Mouse (Mus musculus) stomach, embryonic 15.5 days (tissue): ENCODE measurements at regions not wholly inside any gene's neighbourhood (a gene's known extent, or its start where the extent isn't known, plus 50 kb on each side); places are given as distances from the start of the nearest gene placed in this dataset.
A peak's percentile ranks its signal among the peaks of the same experiment; 100 is the strongest.

Source experiments
- ATAC-seq: fragments of 200-750 bp; cut with Nextera tagmentation; 2 replicates; pipeline ENCODE4 v1.8.0; 2017; ENCODE audit warnings: low read depth, moderate number of reproducible peaks, moderate TSS enrichment; ENCODE audit not compliant: insufficient read depth, low FRiP score
- H3K27ac ChIP-seq: fragments of 300-500 bp; sonication (generic); 2 replicates; pipeline ENCODE4 v1.5.1; 2015; ENCODE audit warnings: mild to moderate bottlenecking, inconsistent platforms
- H3K27me3 ChIP-seq: fragments of 300-500 bp; sonication (generic); replicated peaks from 2 replicates; pipeline ENCODE4 v1.6.1; 2015; ENCODE audit warnings: inconsistent platforms
- H3K36me3 ChIP-seq: fragments of 300-500 bp; sonication (generic); 2 replicates; pipeline ENCODE4 v1.6.1; 2015; ENCODE audit warnings: inconsistent platforms
- H3K4me1 ChIP-seq: fragments of 300-500 bp; sonication (generic); 2 replicates; pipeline ENCODE4 v1.6.1; 2015; ENCODE audit warnings: inconsistent platforms
- H3K4me2 ChIP-seq: fragments of 300-500 bp; sonication (generic); 2 replicates; pipeline ENCODE4 v1.6.1; 2015; ENCODE audit warnings: mild to moderate bottlenecking, inconsistent platforms
- H3K4me3 ChIP-seq: fragments of 300-500 bp; sonication (generic); replicated peaks from 2 replicates; pipeline ENCODE4 v1.5.1; 2015; ENCODE audit warnings: inconsistent platforms
- H3K9ac ChIP-seq: fragments of 300-500 bp; sonication (generic); 2 replicates; pipeline ENCODE4 v1.6.1; 2015; ENCODE audit warnings: inconsistent platforms
- H3K9me3 ChIP-seq: fragments of 300-500 bp; sonication (generic); 2 replicates; pipeline ENCODE4 v1.6.1; 2016; ENCODE audit warnings: inconsistent platforms
- WGBS: fragments of 180-500 bp; shearing (Covaris S2); methylation state at CpG from one replicate; pipeline ENCODE4 v1.1.7; 2015; 5-methylcytosine and 5-hydroxymethylcytosine counted together

- Histone ChIP-seq H3K4me1 (no peaks in the 10 kb centered on the region), H3K27me3 (no peaks in the 10 kb centered on the region), H3K9me3 (no peaks in the 10 kb centered on the region), H3K4me3 (no peak overlapping the region), H3K36me3 (no peaks in the 10 kb centered on the region), H3K9ac (no peak overlapping the region), H3K27ac (no peak overlapping the region), H3K4me2 (no peak overlapping the region)
- 85% methylated on average over 2 of the region's 2 CpGs for WGBS
- ATAC-seq: no peak
Observed at GRCm38 (mm10) chr6:143477396-143477795, 310.4 kb downstream of the Etnk1 start.

GRCm38 (mm10) chr6:143479239-143479638 lies 312.2 kb downstream of the Etnk1 start:
- Histone ChIP-seq H3K4me1 (no peaks in the 10 kb centered on the region), H3K4me2 (no peak overlapping the region), H3K36me3 (no peaks in the 10 kb centered on the region), H3K27ac (no peak overlapping the region), H3K9me3 (no peaks in the 10 kb centered on the region), H3K9ac (no peak overlapping the region), H3K27me3 (no peaks in the 10 kb centered on the region), H3K4me3 (no peak overlapping the region)
- ATAC-seq: no peak
- 44% methylated on average over 7 of the region's 7 CpGs for WGBS

- Histone ChIP-seq H3K9me3 (no peaks in the 10 kb centered on the region), H3K9ac (no peak overlapping the region), H3K27ac (no peak overlapping the region), H3K27me3 (no peaks in the 10 kb centered on the region), H3K36me3 (no peaks in the 10 kb centered on the region), H3K4me1 (no peaks in the 10 kb centered on the region), H3K4me2 (no peak overlapping the region), H3K4me3 (no peak overlapping the region)
- ATAC-seq: peak; percentile 86; the same call in 1 of the 2 replicates
- 51% methylated on average over 6 of the region's 6 CpGs for WGBS
Observed at GRCm38 (mm10) chr6:143479701-143480388, 312.8 kb downstream of the Etnk1 start.

GRCm38 (mm10) chr6:143482272-143482671 lies 315.3 kb downstream of the Etnk1 start:
- no peaks in the 10 kb centered on the region for H3K4me1 ChIP-seq
- no peak overlapping the region for H3K9ac ChIP-seq
- H3K27me3 ChIP-seq: no peaks in the 10 kb centered on the region
- no peak overlapping the region for H3K4me3 ChIP-seq
- no peak for ATAC-seq
- no peaks in the 10 kb centered on the region for H3K36me3 ChIP-seq
- WGBS: 87% methylated on average over 4 of the region's 4 CpGs
- H3K4me2 ChIP-seq: no peak overlapping the region
- H3K9me3 ChIP-seq: no peaks in the 10 kb centered on the region
- no peak overlapping the region for H3K27ac ChIP-seq

GRCm38 (mm10) chr6:143482868-143483267 lies 315.8 kb downstream of the Etnk1 start:
- no peak overlapping the region for H3K4me3 ChIP-seq
- no peaks in the 10 kb centered on the region for H3K36me3 ChIP-seq
- no peaks in the 10 kb centered on the region for H3K9me3 ChIP-seq
- WGBS: 89% methylated on average over 6 of the region's 6 CpGs
- H3K4me1 ChIP-seq: no peaks in the 10 kb centered on the region
- no peak overlapping the region for H3K4me2 ChIP-seq
- H3K27me3 ChIP-seq: no peaks in the 10 kb centered on the region
- no peak overlapping the region for H3K27ac ChIP-seq
- no peak overlapping the region for H3K9ac ChIP-seq
- no peak for ATAC-seq

GRCm38 (mm10) chr6:143484941-143485340 lies 317.9 kb downstream of the Etnk1 start:
- H3K27ac ChIP-seq: no peak overlapping the region
- WGBS: 92% methylated on average over 6 of the region's 6 CpGs
- H3K9me3 ChIP-seq: no peaks in the 10 kb centered on the region
- H3K27me3 ChIP-seq: no peaks in the 10 kb centered on the region
- H3K36me3 ChIP-seq: no peaks in the 10 kb centered on the region
- ATAC-seq: no peak
- no peak overlapping the region for H3K4me2 ChIP-seq
- no peaks in the 10 kb centered on the region for H3K4me1 ChIP-seq
- H3K9ac ChIP-seq: no peak overlapping the region
- H3K4me3 ChIP-seq: no peak overlapping the region

- Histone ChIP-seq H3K9ac (no peak overlapping the region), H3K27ac (no peak overlapping the region), H3K9me3 (no peaks in the 10 kb centered on the region), H3K27me3 (no peaks in the 10 kb centered on the region), H3K4me2 (no peak overlapping the region), H3K4me1 (no peaks in the 10 kb centered on the region), H3K4me3 (no peak overlapping the region), H3K36me3 (no peaks in the 10 kb centered on the region)
- WGBS: 66% methylated on average over 10 of the region's 10 CpGs
- no peak for ATAC-seq
Observed at GRCm38 (mm10) chr6:143487003-143487402, 320.0 kb downstream of the Etnk1 start.

- H3K9me3 ChIP-seq: no peaks in the 10 kb centered on the region
- no peaks in the 10 kb centered on the region for H3K27me3 ChIP-seq
- H3K4me1 ChIP-seq: no peaks in the 10 kb centered on the region
- H3K36me3 ChIP-seq: no peaks in the 10 kb centered on the region
- no peak for ATAC-seq
- 96% methylated on average over 6 of the region's 6 CpGs for WGBS
- no peak overlapping the region for H3K9ac ChIP-seq
- H3K4me3 ChIP-seq: no peak overlapping the region
- no peak overlapping the region for H3K27ac ChIP-seq
- H3K4me2 ChIP-seq: no peak overlapping the region
Observed at GRCm38 (mm10) chr6:143490019-143490418, 323.0 kb downstream of the Etnk1 start.

GRCm38 (mm10) chr6:143491380-143491779 lies 324.4 kb downstream of the Etnk1 start:
- WGBS: 92% methylated on average over 5 of the region's 5 CpGs
- no peak overlapping the region for H3K4me2 ChIP-seq
- no peak overlapping the region for H3K4me3 ChIP-seq
- no peaks in the 10 kb centered on the region for H3K9me3 ChIP-seq
- H3K36me3 ChIP-seq: no peaks in the 10 kb centered on the region
- no peaks in the 10 kb centered on the region for H3K27me3 ChIP-seq
- H3K9ac ChIP-seq: no peak overlapping the region
- H3K4me1 ChIP-seq: no peaks in the 10 kb centered on the region
- ATAC-seq: no peak
- H3K27ac ChIP-seq: no peak overlapping the region

- Histone ChIP-seq H3K4me1 (no peaks in the 10 kb centered on the region), H3K9ac (no peak overlapping the region), H3K27me3 (no peaks in the 10 kb centered on the region), H3K36me3 (no peaks in the 10 kb centered on the region), H3K4me2 (no peak overlapping the region), H3K4me3 (no peak overlapping the region), H3K9me3 (no peaks in the 10 kb centered on the region), H3K27ac (no peak overlapping the region)
- no peak for ATAC-seq
- 70% methylated on average over 3 of the region's 3 CpGs for WGBS
Observed at GRCm38 (mm10) chr6:143493543-143493942, 326.5 kb downstream of the Etnk1 start.

GRCm38 (mm10) chr6:143494341-143494740 lies 327.3 kb downstream of the Etnk1 start:
- no peaks in the 10 kb centered on the region for H3K4me1 ChIP-seq
- no peak overlapping the region for H3K4me3 ChIP-seq
- ATAC-seq: no peak
- no peaks in the 10 kb centered on the region for H3K9me3 ChIP-seq
- H3K4me2 ChIP-seq: no peak overlapping the region
- H3K27ac ChIP-seq: no peak overlapping the region
- 77% methylated on average over 11 of the region's 11 CpGs for WGBS
- no peaks in the 10 kb centered on the region for H3K36me3 ChIP-seq
- no peaks in the 10 kb centered on the region for H3K27me3 ChIP-seq
- H3K9ac ChIP-seq: no peak overlapping the region

- no peaks in the 10 kb centered on the region for H3K9me3 ChIP-seq
- no peaks in the 10 kb centered on the region for H3K4me1 ChIP-seq
- H3K27me3 ChIP-seq: no peaks in the 10 kb centered on the region
- H3K4me2 ChIP-seq: no peak overlapping the region
- H3K27ac ChIP-seq: no peak overlapping the region
- no peak overlapping the region for H3K4me3 ChIP-seq
- WGBS: 49% methylated on average over 7 of the region's 7 CpGs
- no peak for ATAC-seq
- H3K36me3 ChIP-seq: no peaks in the 10 kb centered on the region
- H3K9ac ChIP-seq: no peak overlapping the region
Observed at GRCm38 (mm10) chr6:143494886-143495285, 327.9 kb downstream of the Etnk1 start.

- Histone ChIP-seq H3K4me1 (no peaks in the 10 kb centered on the region), H3K27ac (no peak overlapping the region), H3K27me3 (no peaks in the 10 kb centered on the region), H3K4me3 (no peak overlapping the region), H3K9ac (no peak overlapping the region), H3K4me2 (no peak overlapping the region), H3K36me3 (no peaks in the 10 kb centered on the region), H3K9me3 (no peaks in the 10 kb centered on the region)
- 76% methylated on average over 14 of the region's 14 CpGs for WGBS
- ATAC-seq: no peak
Observed at GRCm38 (mm10) chr6:143498764-143499163, 331.7 kb downstream of the Etnk1 start.
